Mouse (Mus musculus) embryo, embryonic 10.5 days (tissue): ENCODE measurements around the gene Tex30.
A peak's percentile ranks its signal among the peaks of the same experiment; 100 is the strongest.

Experiments used
- DNase-seq: peaks from one replicate; pipeline ENCODE4 v3.0.0-alpha.2; 2015; ENCODE audit warnings: low spot score

The Tex30 gene

GRCm38 (mm10) chr1:44042555-44042915, 59.7 kb downstream of the Tex30 start:
- no peak for DNase-seq

GRCm38 (mm10) chr1:44041797-44042554, 60.3 kb downstream of the Tex30 start:
- peak; percentile 85 for DNase-seq
